Mouse (Mus musculus) forebrain, embryonic 14.5 days (tissue): ENCODE results near the gene Pou2f2. TPM values are rescaled to one million over a fixed set of nuclear protein-coding genes. Genes with fewer than 3 reads are reported as not detected.

Experiments used
- ATAC-seq: fragments of 200-750 bp; cut with Nextera tagmentation; 2 replicates; pipeline ENCODE4 v1.8.0; 2017; ENCODE audit warnings: mild to moderate bottlenecking, moderate library complexity
- DNase-seq: peaks from one replicate; pipeline ENCODE4 v3.0.0-alpha.2; 2015; ENCODE audit warnings: low spot score
- H3K27ac ChIP-seq: fragments of 300-500 bp; sonication (generic); 2 replicates; pipeline ENCODE4 v1.5.1; 2014; ENCODE audit warnings: low read depth, mild to moderate bottlenecking, control low read depth, low read length, moderate library complexity
- H3K27me3 ChIP-seq: fragments of 300-500 bp; sonication (generic); replicated peaks from 2 replicates; pipeline ENCODE4 v1.6.1; 2014; ENCODE audit warnings: low read length, control low read depth, mixed read lengths; ENCODE audit not compliant: control insufficient read depth, insufficient read depth
- H3K36me3 ChIP-seq: fragments of 300-500 bp; sonication (generic); 2 replicates; pipeline ENCODE4 v1.6.1; 2014; ENCODE audit warnings: low read length, control low read depth; ENCODE audit not compliant: control insufficient read depth, insufficient read depth
- H3K4me1 ChIP-seq: fragments of 300-500 bp; sonication (generic); 2 replicates; pipeline ENCODE4 v1.6.1; 2014; ENCODE audit warnings: antibody characterized with exemption, low read length, control low read depth; ENCODE audit not compliant: control insufficient read depth, insufficient read depth
- H3K4me2 ChIP-seq: fragments of 300-500 bp; sonication (generic); 2 replicates; pipeline ENCODE4 v1.6.1; 2014; ENCODE audit warnings: mild to moderate bottlenecking, control low read depth, low read length
- H3K4me3 ChIP-seq: fragments of 300-500 bp; sonication (generic); 2 replicates; pipeline ENCODE4 v1.5.1; 2014; ENCODE audit warnings: low read depth, low read length, control low read depth
- H3K9ac ChIP-seq: fragments of 300-500 bp; sonication (generic); 2 replicates; pipeline ENCODE4 v1.6.1; 2014; ENCODE audit warnings: mild to moderate bottlenecking, low read length, control low read depth, moderate library complexity
- H3K9me3 ChIP-seq: fragments of 300-500 bp; sonication (generic); replicated peaks from 2 replicates; pipeline ENCODE4 v1.6.1; 2016; ENCODE audit warnings: low read length, control low read depth, mixed read lengths; ENCODE audit not compliant: control insufficient read depth
- WGBS: fragments of 180-500 bp; shearing (Covaris S2); extraction: QIAGEN DNeasy Blood & Tissue Kit; methylation state at CpG from one replicate; pipeline ENCODE4 v1.1.7; 2014; 5-methylcytosine and 5-hydroxymethylcytosine counted together
- polyA plus RNA-seq: library from polyadenylated mRNA; unstranded; fragments of >200 nt; fragmentation: Nextera tagmentation; extraction: Ambion mirVana; gene quantifications from 2 replicates; pipeline ENCODE4 v1.2.1, GENCODE M21; 2014

Gene Pou2f2
- polyA plus RNA-seq, 1 experiment from 2014 or later: 15.5 TPM

- Histone ChIP-seq H3K4me3 (no peak overlapping the region), H3K36me3 (peaks cover 46% of the 10 kb centered on the region), H3K9ac (peak overlapping the region; percentile 41; the same call in 1 of the 2 replicates), H3K27me3 (no peaks in the 10 kb centered on the region), H3K9me3 (no peaks in the 10 kb centered on the region), H3K4me2 (peak overlapping the region; percentile 36), H3K4me1 (peaks cover 32% of the 10 kb centered on the region), H3K27ac (no peak overlapping the region)
- DNase-seq: peak; percentile 86
- WGBS: 7% methylated on average over 2 of the region's 2 CpGs
- ATAC-seq: peak; percentile 49
These were observed 110.8 kb downstream of the Pou2f2 start for GRCm38 (mm10) chr7:25068724-25069123.

GRCm38 (mm10) chr7:25067909-25068656, 111.4 kb downstream of the Pou2f2 start:
- Histone ChIP-seq H3K27me3 (no peaks in the 10 kb centered on the region), H3K4me2 (peak overlapping the region; percentile 36), H3K27ac (no peak overlapping the region), H3K9ac (peak overlapping the region; percentile 41; the same call in 1 of the 2 replicates), H3K9me3 (no peaks in the 10 kb centered on the region), H3K4me1 (peaks cover 26% of the 10 kb centered on the region), H3K4me3 (no peak overlapping the region), H3K36me3 (peaks cover 53% of the 10 kb centered on the region)
- ATAC-seq (no peak), DNase-seq (no peak)
- WGBS: 83% methylated on average over 21 of the region's 22 CpGs

- WGBS: 95% methylated on average over 7 of the region's 7 CpGs
- peaks cover 26% of the 10 kb centered on the region for H3K4me1 ChIP-seq
- DNase-seq (no peak), ATAC-seq (no peak)
- H3K36me3 ChIP-seq: peaks cover 60% of the 10 kb centered on the region
- H3K27ac ChIP-seq: no peak overlapping the region
- H3K9ac ChIP-seq: no peak overlapping the region
- H3K27me3 ChIP-seq: no peaks in the 10 kb centered on the region
- H3K4me2 ChIP-seq: no peak overlapping the region
- H3K9me3 ChIP-seq: no peaks in the 10 kb centered on the region
- no peak overlapping the region for H3K4me3 ChIP-seq
These were observed 112.2 kb downstream of the Pou2f2 start for GRCm38 (mm10) chr7:25067338-25067737.

- DNase-seq: no peak
- Histone ChIP-seq H3K36me3 (peaks cover 93% of the 10 kb centered on the region), H3K27ac (no peak overlapping the region), H3K4me3 (no peak overlapping the region), H3K4me1 (peaks cover 4% of the 10 kb centered on the region; the same call in 1 of the 2 replicates), H3K4me2 (no peak overlapping the region), H3K27me3 (no peaks in the 10 kb centered on the region), H3K9ac (no peak overlapping the region), H3K9me3 (no peaks in the 10 kb centered on the region)
- no peak for ATAC-seq
- WGBS: 87% methylated on average over 8 of the region's 8 CpGs
These were observed 115.6 kb downstream of the Pou2f2 start for GRCm38 (mm10) chr7:25063900-25064299.

GRCm38 (mm10) chr7:25063346-25063745, 116.2 kb downstream of the Pou2f2 start:
- ATAC-seq (no peak), DNase-seq (no peak)
- H3K9me3 ChIP-seq: no peaks in the 10 kb centered on the region
- no peak overlapping the region for H3K27ac ChIP-seq
- H3K9ac ChIP-seq: no peak overlapping the region
- no peak overlapping the region for H3K4me2 ChIP-seq
- peaks cover 96% of the 10 kb centered on the region for H3K36me3 ChIP-seq
- H3K4me1 ChIP-seq: no peaks in the 10 kb centered on the region; the same call in 1 of the 2 replicates
- H3K27me3 ChIP-seq: no peaks in the 10 kb centered on the region
- WGBS: 97% methylated on average over 6 of the region's 6 CpGs
- H3K4me3 ChIP-seq: no peak overlapping the region

- ATAC-seq: no peak
- Histone ChIP-seq H3K27ac (no peak overlapping the region), H3K4me2 (no peak overlapping the region), H3K36me3 (peaks cover 97% of the 10 kb centered on the region), H3K9ac (no peak overlapping the region), H3K27me3 (no peaks in the 10 kb centered on the region), H3K4me3 (no peak overlapping the region), H3K9me3 (no peaks in the 10 kb centered on the region), H3K4me1 (no peaks in the 10 kb centered on the region)
- 96% methylated on average over 14 of the region's 14 CpGs for WGBS
- DNase-seq: no peak
These were observed 120.7 kb downstream of the Pou2f2 start for GRCm38 (mm10) chr7:25058836-25059235.

- Histone ChIP-seq H3K9ac (no peak overlapping the region), H3K4me1 (no peaks in the 10 kb centered on the region), H3K27ac (no peak overlapping the region), H3K4me2 (no peak overlapping the region), H3K4me3 (no peak overlapping the region), H3K36me3 (peaks cover 97% of the 10 kb centered on the region), H3K27me3 (no peaks in the 10 kb centered on the region), H3K9me3 (no peaks in the 10 kb centered on the region)
- 91% methylated on average over 8 of the region's 8 CpGs for WGBS
- no peak for ATAC-seq
- no peak for DNase-seq
These were observed 121.1 kb downstream of the Pou2f2 start for GRCm38 (mm10) chr7:25058394-25058793.

- H3K4me3 ChIP-seq: no peak overlapping the region
- no peak for ATAC-seq
- no peak for DNase-seq
- no peaks in the 10 kb centered on the region for H3K4me1 ChIP-seq
- no peaks in the 10 kb centered on the region for H3K9me3 ChIP-seq
- no peak overlapping the region for H3K27ac ChIP-seq
- no peak overlapping the region for H3K4me2 ChIP-seq
- peaks cover 97% of the 10 kb centered on the region for H3K36me3 ChIP-seq
- 90% methylated on average over 5 of the region's 5 CpGs for WGBS
- H3K9ac ChIP-seq: no peak overlapping the region
- H3K27me3 ChIP-seq: no peaks in the 10 kb centered on the region
These were observed 121.6 kb downstream of the Pou2f2 start for GRCm38 (mm10) chr7:25057888-25058287.

- H3K9me3 ChIP-seq: no peaks in the 10 kb centered on the region
- H3K4me1 ChIP-seq: no peaks in the 10 kb centered on the region
- 78% methylated on average over 4 of the region's 4 CpGs for WGBS
- H3K27ac ChIP-seq: no peak overlapping the region
- H3K9ac ChIP-seq: no peak overlapping the region
- DNase-seq: peak; percentile 19
- peaks cover 98% of the 10 kb centered on the region for H3K36me3 ChIP-seq
- H3K4me2 ChIP-seq: no peak overlapping the region
- no peak overlapping the region for H3K4me3 ChIP-seq
- no peaks in the 10 kb centered on the region for H3K27me3 ChIP-seq
- no peak for ATAC-seq
These were observed 122.6 kb downstream of the Pou2f2 start for GRCm38 (mm10) chr7:25056951-25057350.
